Mouse (Mus musculus): ENCODE results near the gene Pkd1. TPM values are rescaled to one million over a fixed set of nuclear protein-coding genes. Genes with fewer than 3 reads are reported as not detected.

Pkd1 gene
- polyA plus RNA-seq, 1 experiment from 2014 or later = 4.0 TPM

DNA sequence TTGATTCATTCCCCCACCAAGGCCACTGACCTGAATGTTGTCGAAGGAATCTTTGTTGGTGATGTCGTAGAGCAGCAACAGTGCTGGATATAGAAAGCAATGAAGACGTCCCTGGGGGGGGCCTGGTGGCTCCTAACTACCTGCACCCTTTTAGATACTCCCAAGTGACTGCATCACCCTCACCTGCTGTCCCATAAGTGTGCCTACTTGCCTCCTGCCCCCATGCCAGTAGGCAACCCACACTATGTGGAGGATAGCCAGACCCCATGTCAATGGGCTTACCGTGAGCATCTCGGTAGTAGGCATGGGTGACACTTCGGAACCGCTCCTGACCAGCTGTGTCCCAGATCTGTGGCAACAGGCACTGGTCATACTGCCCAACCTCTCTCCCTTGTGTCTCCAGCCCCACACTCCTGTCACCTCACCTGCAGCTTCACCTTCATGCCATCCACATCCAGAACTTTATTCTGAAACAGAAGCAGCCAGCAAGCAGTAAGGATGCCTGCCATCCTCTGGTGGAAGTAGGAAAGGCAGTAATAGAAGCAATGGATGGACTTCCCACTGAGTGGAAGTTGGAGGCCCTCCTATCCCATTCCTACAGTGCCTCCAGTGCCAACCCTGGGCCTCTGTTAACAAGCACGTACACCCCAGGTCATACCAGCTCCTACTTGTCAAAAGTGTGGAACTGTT is 19.1 kb upstream of the Pkd1 start:
- Histone ChIP-seq H3K27me3 (ENCODE audit: control insufficient read depth, insufficient read depth, low read depth, low read length) (no peaks in the 10 kb centered on the region), H3K9ac (ENCODE audit: low read depth, low read length) (no peak overlapping the region; the same call in 1 of the 2 replicates), H3K27ac (ENCODE audit: low read length) (no peak overlapping the region), H3K36me3 (ENCODE audit: control insufficient read depth, insufficient read depth) (no peaks in the 10 kb centered on the region), H3K4me1 (ENCODE audit: control insufficient read depth, low read depth, low read length) (peaks cover 39% of the 10 kb centered on the region), H3K4me2 (ENCODE audit: low read depth, low read length) (peak overlapping the region; percentile 79), H3K4me3 (ENCODE audit: low read depth, low read length) (no peak overlapping the region), H3K9me3 (replicated peaks; ENCODE audit: control insufficient read depth, low read length) (no peaks in the 10 kb centered on the region)
- 28% methylated on average over 8 of the region's 8 CpGs for WGBS (ENCODE audit: insufficient replicate concordance)
- no peak for ATAC-seq (ENCODE audit: low read depth)

DNA sequence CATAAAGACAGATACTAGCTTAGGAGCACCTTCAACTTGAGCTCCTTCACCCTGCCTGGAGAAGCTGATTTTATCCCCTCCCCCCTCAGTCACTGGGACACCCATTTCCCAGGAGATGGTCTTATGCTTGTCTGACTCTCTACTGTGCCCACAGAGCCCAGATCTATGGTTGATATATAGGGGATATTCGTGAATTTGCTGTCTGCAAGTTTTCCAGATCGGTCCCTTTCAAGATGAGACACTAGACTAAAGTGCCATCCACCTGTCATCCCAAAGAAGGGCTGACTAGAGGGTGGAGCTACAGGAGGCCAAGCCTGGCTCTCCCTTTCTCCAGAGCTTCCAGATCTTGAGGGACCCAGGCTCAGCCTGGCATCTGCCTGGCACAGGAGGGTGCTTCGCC is 18.6 kb upstream of the Pkd1 start:
- Histone ChIP-seq H3K4me3 (ENCODE audit: low read depth, low read length) (no peak overlapping the region), H3K4me1 (ENCODE audit: control insufficient read depth, low read depth, low read length) (peaks cover 37% of the 10 kb centered on the region), H3K27me3 (ENCODE audit: control insufficient read depth, insufficient read depth, low read depth, low read length) (no peaks in the 10 kb centered on the region), H3K27ac (ENCODE audit: low read length) (no peak overlapping the region), H3K9me3 (replicated peaks; ENCODE audit: control insufficient read depth, low read length) (no peaks in the 10 kb centered on the region), H3K9ac (ENCODE audit: low read depth, low read length) (no peak overlapping the region), H3K36me3 (ENCODE audit: control insufficient read depth, insufficient read depth) (no peaks in the 10 kb centered on the region), H3K4me2 (ENCODE audit: low read depth, low read length) (no peak overlapping the region)
- no peak for ATAC-seq (ENCODE audit: low read depth)
- WGBS (ENCODE audit: insufficient replicate concordance) = 44% methylated on average over 3 of the region's 3 CpGs

DNA sequence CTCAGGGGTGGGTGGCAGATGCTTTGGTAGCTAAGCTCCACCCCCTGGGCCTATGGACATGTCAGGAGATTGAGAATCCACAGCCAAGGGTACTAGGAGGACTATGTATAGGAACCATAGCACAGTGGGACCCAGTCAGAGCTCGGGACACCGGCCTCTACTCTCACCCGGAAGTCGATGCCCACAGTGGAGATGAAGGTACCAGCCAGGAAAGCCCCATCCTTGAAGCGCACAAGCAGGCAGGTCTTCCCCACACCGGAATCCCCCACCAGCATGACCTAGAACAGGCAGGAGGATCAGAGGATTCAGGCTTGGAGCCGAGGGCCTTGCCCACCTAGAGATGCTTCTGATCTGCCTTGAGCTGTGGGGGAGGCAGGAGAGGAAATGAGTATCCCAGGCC is 17.6 kb upstream of the Pkd1 start:
- Histone ChIP-seq H3K27me3 (ENCODE audit: control insufficient read depth, insufficient read depth, low read depth, low read length) (no peaks in the 10 kb centered on the region), H3K4me1 (ENCODE audit: control insufficient read depth, low read depth, low read length) (peaks cover 28% of the 10 kb centered on the region), H3K27ac (ENCODE audit: low read length) (no peak overlapping the region), H3K9ac (ENCODE audit: low read depth, low read length) (no peak overlapping the region), H3K4me2 (ENCODE audit: low read depth, low read length) (no peak overlapping the region), H3K9me3 (replicated peaks; ENCODE audit: control insufficient read depth, low read length) (no peaks in the 10 kb centered on the region), H3K4me3 (ENCODE audit: low read depth, low read length) (no peak overlapping the region), H3K36me3 (ENCODE audit: control insufficient read depth, insufficient read depth) (no peaks in the 10 kb centered on the region)
- no peak for ATAC-seq (ENCODE audit: low read depth)
- 72% methylated on average over 7 of the region's 7 CpGs for WGBS (ENCODE audit: insufficient replicate concordance)

DNA sequence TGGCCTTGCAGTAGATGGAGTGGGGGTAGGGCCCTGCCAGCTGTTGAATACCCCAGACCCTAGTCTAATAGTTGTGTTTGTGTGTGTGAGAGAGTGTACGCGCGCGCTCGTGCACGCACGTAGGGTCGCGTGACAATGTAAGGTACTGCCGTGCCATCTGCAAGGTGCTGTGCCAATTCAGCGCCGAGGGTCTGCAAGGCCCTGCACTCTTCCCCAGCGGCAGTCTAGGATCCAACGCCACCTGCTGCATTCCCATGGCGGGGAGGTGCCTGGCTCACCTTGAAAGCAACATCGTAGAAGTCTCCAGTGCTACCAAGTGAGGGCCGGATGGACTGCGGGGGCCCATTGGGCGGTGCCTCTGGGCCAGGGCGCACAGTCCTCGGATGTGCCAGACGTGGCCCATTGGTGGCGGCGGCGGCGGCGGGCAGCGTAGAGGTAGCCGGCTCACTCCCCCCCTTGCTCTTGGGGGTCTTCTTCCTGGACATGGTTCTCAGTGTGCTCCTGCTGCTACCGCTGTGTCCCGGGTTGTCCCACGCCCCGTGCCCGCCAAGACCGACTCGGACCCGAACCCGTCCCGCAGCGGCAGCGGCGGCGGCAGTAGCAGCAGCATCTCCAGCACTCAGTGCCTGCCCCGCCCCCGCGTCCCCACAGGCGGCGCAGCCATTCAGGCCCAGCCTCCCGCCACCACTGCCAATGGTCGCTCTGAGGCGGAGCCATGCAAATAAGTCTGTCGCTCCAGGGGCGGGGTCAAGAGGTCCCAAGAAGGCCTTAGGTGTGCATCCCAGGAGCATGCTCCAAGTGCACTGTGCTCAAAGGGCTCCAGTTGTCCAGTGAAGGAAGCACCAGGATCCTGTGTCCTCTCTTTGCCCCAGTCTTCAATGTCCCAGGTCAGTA is 16.3 kb upstream of the Pkd1 start:
- no peaks in the 10 kb centered on the region for H3K9me3 ChIP-seq (replicated peaks; ENCODE audit: control insufficient read depth, low read length)
- peak; percentile 93 for ATAC-seq (ENCODE audit: low read depth)
- H3K27me3 ChIP-seq (ENCODE audit: control insufficient read depth, insufficient read depth, low read depth, low read length) = no peaks in the 10 kb centered on the region
- peak overlapping the region; percentile 86 for H3K4me2 ChIP-seq (ENCODE audit: low read depth, low read length)
- peak overlapping the region; percentile 56 for H3K9ac ChIP-seq (ENCODE audit: low read depth, low read length)
- peaks cover 28% of the 10 kb centered on the region for H3K4me1 ChIP-seq (ENCODE audit: control insufficient read depth, low read depth, low read length)
- peak overlapping the region; percentile 57 for H3K4me3 ChIP-seq (ENCODE audit: low read depth, low read length)
- WGBS (ENCODE audit: insufficient replicate concordance) = 8% methylated on average over 50 of the region's 53 CpGs
- no peak overlapping the region for H3K27ac ChIP-seq (ENCODE audit: low read length)
- H3K36me3 ChIP-seq (ENCODE audit: control insufficient read depth, insufficient read depth) = no peaks in the 10 kb centered on the region

DNA sequence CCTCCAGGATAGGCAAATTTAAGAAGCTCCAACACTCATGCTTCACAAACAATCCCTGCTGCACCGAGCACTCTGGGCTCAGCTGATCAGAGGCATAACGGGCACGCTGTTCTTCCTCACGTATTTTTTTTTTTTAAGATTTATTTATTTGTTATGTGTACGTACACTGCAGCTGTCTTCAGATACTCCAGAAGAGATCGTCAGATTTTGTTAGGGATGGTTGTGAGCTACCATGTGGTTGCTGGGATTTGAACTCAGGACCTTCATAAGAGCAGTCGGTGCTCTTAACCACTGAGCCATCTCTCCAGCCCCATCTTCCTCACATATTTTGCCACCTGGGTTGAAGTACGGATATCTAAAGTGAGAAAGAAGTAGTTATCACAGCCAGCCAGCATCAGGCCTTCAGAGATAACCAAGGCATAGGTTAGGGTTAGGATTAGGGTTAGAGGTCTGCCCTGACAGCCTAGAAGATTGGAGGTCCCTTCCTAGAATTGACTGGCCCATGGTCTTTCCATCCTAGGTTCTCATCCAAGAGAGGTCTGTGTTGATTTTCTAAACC is 15.4 kb upstream of the Pkd1 start, which contains the start of gene Rab26:
Gene Rab26, minus strand, starts transcription at position 51 of the 559 bp plus-strand sequence.
- no peaks in the 10 kb centered on the region for H3K9me3 ChIP-seq (replicated peaks; ENCODE audit: control insufficient read depth, low read length)
- peak within 1 kb of the TSS; percentile 57 for H3K4me3 ChIP-seq (ENCODE audit: low read depth, low read length)
- peak within 1 kb of the TSS; percentile 86 for H3K4me2 ChIP-seq (ENCODE audit: low read depth, low read length)
- H3K4me1 ChIP-seq (ENCODE audit: control insufficient read depth, low read depth, low read length) = peaks cover 27% of the 10 kb centered on the region
- H3K27ac ChIP-seq (ENCODE audit: low read length) = no peak within 1 kb of the TSS
- peak within 1 kb of the TSS; percentile 56 for H3K9ac ChIP-seq (ENCODE audit: low read depth, low read length)
- no peaks in the 10 kb centered on the region for H3K36me3 ChIP-seq (ENCODE audit: control insufficient read depth, insufficient read depth)
- H3K27me3 ChIP-seq (ENCODE audit: control insufficient read depth, insufficient read depth, low read depth, low read length) = no peaks in the 10 kb centered on the region
- 50% methylated on average over 8 of the region's 8 CpGs for WGBS (ENCODE audit: insufficient replicate concordance)
- no peak for ATAC-seq (ENCODE audit: low read depth)

DNA sequence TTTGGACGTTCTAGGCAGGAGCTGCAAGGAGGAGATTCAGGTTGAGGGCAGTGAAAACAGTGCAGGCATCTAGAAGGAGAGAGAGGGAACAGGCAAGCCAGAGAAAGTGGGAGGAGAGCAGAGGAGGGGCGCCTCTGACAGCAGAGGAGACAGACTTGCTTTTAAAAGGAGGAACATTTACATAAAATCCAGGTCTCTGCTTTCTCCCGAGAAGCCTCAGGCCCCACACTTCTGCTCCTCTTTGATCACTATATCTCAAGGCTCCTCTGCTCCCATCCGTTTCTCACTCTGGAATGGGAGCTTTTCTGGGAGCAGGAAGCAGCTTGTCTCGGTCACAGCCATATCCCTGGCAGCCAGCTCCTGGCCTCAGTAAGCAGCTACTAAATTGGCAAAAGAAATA is 14.3 kb upstream of the Pkd1 start:
- no peak overlapping the region for H3K9ac ChIP-seq (ENCODE audit: low read depth, low read length)
- H3K4me3 ChIP-seq (ENCODE audit: low read depth, low read length) = no peak overlapping the region
- WGBS (ENCODE audit: insufficient replicate concordance) = 52% methylated on average over 5 of the region's 5 CpGs
- no peaks in the 10 kb centered on the region for H3K9me3 ChIP-seq (replicated peaks; ENCODE audit: control insufficient read depth, low read length)
- ATAC-seq (ENCODE audit: low read depth) = no peak
- peaks cover 17% of the 10 kb centered on the region for H3K4me1 ChIP-seq (ENCODE audit: control insufficient read depth, low read depth, low read length)
- no peak overlapping the region for H3K27ac ChIP-seq (ENCODE audit: low read length)
- no peaks in the 10 kb centered on the region for H3K36me3 ChIP-seq (ENCODE audit: control insufficient read depth, insufficient read depth)
- H3K4me2 ChIP-seq (ENCODE audit: low read depth, low read length) = no peak overlapping the region
- H3K27me3 ChIP-seq (ENCODE audit: control insufficient read depth, insufficient read depth, low read depth, low read length) = no peaks in the 10 kb centered on the region

DNA sequence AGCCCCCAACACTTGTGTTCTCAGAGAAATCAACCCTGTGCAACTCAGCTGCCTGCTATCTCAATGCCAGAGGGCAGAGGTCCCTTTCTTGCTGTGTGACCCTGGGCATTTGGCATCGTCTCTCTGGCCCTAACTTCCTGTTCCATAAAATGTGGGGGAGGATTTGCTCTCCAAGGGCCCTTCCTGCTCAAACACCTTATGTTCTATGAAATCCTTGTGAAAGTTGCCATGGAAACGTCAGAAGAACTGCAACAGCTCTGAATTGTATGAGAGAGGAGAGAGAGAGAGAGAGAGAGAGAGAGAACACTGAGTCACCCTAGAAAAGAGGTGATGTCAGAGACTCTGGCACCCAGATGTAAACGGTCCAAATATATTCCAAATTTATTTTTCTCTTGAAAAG is 12.1 kb upstream of the Pkd1 start:
- Histone ChIP-seq H3K27me3 (ENCODE audit: control insufficient read depth, insufficient read depth, low read depth, low read length) (no peaks in the 10 kb centered on the region), H3K9me3 (replicated peaks; ENCODE audit: control insufficient read depth, low read length) (no peaks in the 10 kb centered on the region), H3K4me1 (ENCODE audit: control insufficient read depth, low read depth, low read length) (peaks cover 14% of the 10 kb centered on the region), H3K36me3 (ENCODE audit: control insufficient read depth, insufficient read depth) (no peaks in the 10 kb centered on the region), H3K27ac (ENCODE audit: low read length) (no peak overlapping the region), H3K4me2 (ENCODE audit: low read depth, low read length) (no peak overlapping the region), H3K9ac (ENCODE audit: low read depth, low read length) (no peak overlapping the region), H3K4me3 (ENCODE audit: low read depth, low read length) (no peak overlapping the region)
- WGBS (ENCODE audit: insufficient replicate concordance) = 28% methylated on average over 3 of the region's 3 CpGs
- ATAC-seq (ENCODE audit: low read depth) = no peak

DNA sequence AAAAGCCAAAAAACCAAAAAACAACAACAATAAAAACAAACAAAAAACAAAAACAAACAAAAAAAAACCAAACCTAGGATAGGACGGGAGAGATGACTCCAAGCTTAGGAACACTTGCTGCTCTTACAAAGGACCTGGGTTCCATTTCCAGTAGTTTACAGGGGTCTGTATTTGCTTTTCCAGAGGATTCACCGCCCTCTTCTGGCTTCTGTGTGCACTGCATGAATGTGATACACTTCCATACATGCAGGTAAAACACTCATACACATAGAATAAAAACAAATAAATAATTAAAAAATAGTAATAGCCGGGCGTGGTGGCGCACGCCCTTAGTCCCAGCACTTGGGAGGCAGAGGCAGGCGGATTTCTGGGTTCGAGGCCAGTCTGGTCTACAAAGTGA is 10.7 kb upstream of the Pkd1 start:
- 53% methylated on average over 8 of the region's 8 CpGs for WGBS (ENCODE audit: insufficient replicate concordance)
- Histone ChIP-seq H3K27me3 (ENCODE audit: control insufficient read depth, insufficient read depth, low read depth, low read length) (no peaks in the 10 kb centered on the region), H3K9me3 (replicated peaks; ENCODE audit: control insufficient read depth, low read length) (no peaks in the 10 kb centered on the region), H3K4me1 (ENCODE audit: control insufficient read depth, low read depth, low read length) (peaks cover 1% of the 10 kb centered on the region), H3K4me3 (ENCODE audit: low read depth, low read length) (no peak overlapping the region), H3K9ac (ENCODE audit: low read depth, low read length) (no peak overlapping the region), H3K4me2 (ENCODE audit: low read depth, low read length) (no peak overlapping the region), H3K27ac (ENCODE audit: low read length) (no peak overlapping the region), H3K36me3 (ENCODE audit: control insufficient read depth, insufficient read depth) (no peaks in the 10 kb centered on the region)
- ATAC-seq (ENCODE audit: low read depth) = no peak

DNA sequence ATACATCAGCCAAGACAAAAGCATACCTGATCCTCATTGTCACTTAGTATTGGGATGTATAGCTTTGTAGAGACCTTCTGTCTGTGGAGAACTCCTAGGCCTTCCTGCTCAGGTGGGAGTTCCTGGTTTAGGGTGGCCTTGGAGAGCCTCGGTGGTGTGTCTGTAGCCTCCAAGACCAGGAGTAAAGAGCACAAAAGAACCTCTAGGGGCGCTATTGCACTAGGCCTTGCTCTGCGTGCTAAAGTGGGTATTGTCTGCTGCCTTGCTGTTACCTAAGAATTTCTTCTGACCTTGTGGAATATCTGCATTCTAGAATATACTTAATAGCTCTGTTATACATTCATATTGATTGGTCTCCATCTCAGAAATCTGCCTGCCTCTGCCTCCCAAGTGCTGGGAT is 9.3 kb upstream of the Pkd1 start:
- Histone ChIP-seq H3K4me1 (ENCODE audit: control insufficient read depth, low read depth, low read length) (no peaks in the 10 kb centered on the region; the same call in 1 of the 2 replicates), H3K9ac (ENCODE audit: low read depth, low read length) (no peak overlapping the region), H3K36me3 (ENCODE audit: control insufficient read depth, insufficient read depth) (no peaks in the 10 kb centered on the region), H3K4me3 (ENCODE audit: low read depth, low read length) (no peak overlapping the region), H3K9me3 (replicated peaks; ENCODE audit: control insufficient read depth, low read length) (no peaks in the 10 kb centered on the region), H3K27ac (ENCODE audit: low read length) (no peak overlapping the region), H3K27me3 (ENCODE audit: control insufficient read depth, insufficient read depth, low read depth, low read length) (no peaks in the 10 kb centered on the region), H3K4me2 (ENCODE audit: low read depth, low read length) (no peak overlapping the region)
- 8% methylated on average over 3 of the region's 3 CpGs for WGBS (ENCODE audit: insufficient replicate concordance)
- ATAC-seq (ENCODE audit: low read depth) = peak; percentile 72
